Mouse (Mus musculus) erythroblast, embryonic 14.5 days (primary cell): ENCODE results near the gene Rnft1.

ENCODE experiments used
- GATA1 ChIP-seq: IDR thresholded peaks from 2 replicates; pipeline ENCODE4 v1.6.1; 2012; ENCODE audit warnings: low read length, inconsistent platforms, mixed read lengths
- TAL1 ChIP-seq: IDR thresholded peaks from 3 replicates; pipeline ENCODE4 v1.6.1; 2012; ENCODE audit warnings: low read length, inconsistent platforms, mixed read lengths

DNA sequence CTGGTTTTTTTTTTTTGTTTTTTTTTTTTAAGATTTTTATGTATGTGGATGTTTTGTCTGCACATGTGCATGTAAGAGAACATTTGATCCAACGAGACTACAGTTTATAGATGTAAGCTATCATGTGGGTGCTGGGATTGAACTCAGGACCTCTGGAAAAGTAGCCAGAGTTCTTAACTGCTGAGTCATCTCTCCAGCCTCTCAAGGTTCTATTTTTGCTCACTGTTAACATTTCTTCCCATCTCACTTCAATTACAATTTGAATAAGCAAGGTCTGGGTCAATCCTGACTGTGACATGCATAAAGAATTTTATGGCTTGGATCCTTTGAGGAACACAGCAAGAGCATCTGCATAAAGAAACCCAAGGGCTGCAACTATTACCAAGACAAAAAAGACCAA, 16.3 kb downstream of the Rnft1 start:
- TF ChIP-seq TAL1 (no peak), GATA1 (no peak)
